Mouse (Mus musculus) testis, adult 2 months (tissue): ENCODE data around the gene Churc1.

Source experiments
- CTCF ChIP-seq: fragments of 200-500 bp; IDR thresholded peaks from 2 replicates; pipeline ENCODE4 v1.5.1; 2012; ENCODE audit warnings: low read depth, mild to moderate bottlenecking, inconsistent platforms, low read length, moderate library complexity; ENCODE audit not compliant: control insufficient read depth, insufficient read depth, insufficient replicate concordance
- POLR2A ChIP-seq: fragments of 200-500 bp; IDR thresholded peaks from 2 replicates; pipeline ENCODE4 v1.6.1; 2012; ENCODE audit warnings: low read depth, mild to moderate bottlenecking, inconsistent platforms, low read length, moderate library complexity; ENCODE audit not compliant: control insufficient read depth

- TF ChIP-seq POLR2A, result no peak
- no peak for TF ChIP-seq CTCF
Observed at GRCm38 (mm10) chr12:76750866-76751459, 14.4 kb upstream of the Churc1 start.
